Mouse (Mus musculus) left cerebral cortex, adult 8-10 months (tissue): ENCODE data around the gene Pbld1. TPM values are rescaled to one million over a fixed set of nuclear protein-coding genes. Genes with fewer than 3 reads are reported as not detected.
"Not testable (repeated sequence)": the region's sequence is repeated elsewhere in the genome, so short reads cannot be mapped to it uniquely, and the experiment has no call there.

Experiments
- DNase-seq, 2 experiments: peaks; one replicate each; pipeline ENCODE4 v3.0.0; 2022; ENCODE audit warnings: low spot score in 2 of 2
- total RNA-seq, 4 experiments: library from RNA; stranded (reverse); gene quantifications; 2 replicates each; pipeline ENCODE4 v1.2.4; 2022

Gene Pbld1
- total RNA-seq, 4 experiments from 2014 or later: 0.14 to 0.91 (median 0.30) TPM; not detected in 1

DNA sequence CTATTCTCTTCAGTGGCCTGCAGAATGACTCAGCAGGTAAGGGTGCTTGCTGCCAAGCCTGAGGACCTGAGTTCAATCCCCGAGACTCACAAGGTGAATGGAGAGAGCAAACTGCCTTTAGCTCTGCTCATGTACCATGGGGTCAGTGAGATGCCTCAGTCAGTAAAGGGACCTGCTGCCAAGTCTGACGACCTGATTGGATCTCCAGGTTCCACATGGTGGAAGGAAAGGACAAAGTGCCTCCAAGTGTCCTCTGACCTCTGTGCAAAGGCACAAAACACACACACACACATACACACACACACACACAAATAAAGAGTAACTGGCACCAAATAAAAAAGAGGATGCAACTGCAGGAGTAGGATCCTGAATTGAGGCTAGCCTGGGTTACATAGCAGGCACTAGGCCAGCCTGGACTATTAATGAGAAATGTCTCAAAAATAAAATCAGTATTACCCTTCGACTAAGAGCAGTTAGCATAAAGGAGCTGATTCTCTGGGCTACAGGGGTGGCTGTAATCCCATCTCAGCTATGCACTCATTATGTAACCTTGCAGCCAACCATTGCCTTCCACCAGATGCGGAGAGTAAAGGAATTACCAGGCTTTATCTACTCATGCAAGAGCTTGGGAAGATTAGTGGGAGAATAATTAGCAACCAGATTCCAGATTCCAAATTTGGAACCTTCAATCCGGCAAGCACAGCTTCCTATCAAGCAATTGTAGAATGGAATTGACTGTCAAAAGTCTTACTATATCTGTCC, 19.9 kb upstream of the Pbld1 start:
- no peak for DNase-seq

- no peak for DNase-seq
Measured at GRCm38 (mm10) chr10:63043154-63043553, 16.8 kb upstream of the Pbld1 start.

GRCm38 (mm10) chr10:63047751-63048150, 12.2 kb upstream of the Pbld1 start:
- no peak for DNase-seq

- no peak for DNase-seq
Measured at GRCm38 (mm10) chr10:63049106-63049505, 10.9 kb upstream of the Pbld1 start.

- no peak for DNase-seq
Measured at GRCm38 (mm10) chr10:63051267-63051666, 8.7 kb upstream of the Pbld1 start.

GRCm38 (mm10) chr10:63052011-63052410, 8.0 kb upstream of the Pbld1 start:
- DNase-seq: no peak

GRCm38 (mm10) chr10:63053007-63053406, 7.0 kb upstream of the Pbld1 start:
- no peak for DNase-seq

- DNase-seq: not testable (repeated sequence)
Measured at GRCm38 (mm10) chr10:63054071-63054470, 5.9 kb upstream of the Pbld1 start.

- no peak for DNase-seq
Measured at GRCm38 (mm10) chr10:63054586-63054985, 5.4 kb upstream of the Pbld1 start.

DNA sequence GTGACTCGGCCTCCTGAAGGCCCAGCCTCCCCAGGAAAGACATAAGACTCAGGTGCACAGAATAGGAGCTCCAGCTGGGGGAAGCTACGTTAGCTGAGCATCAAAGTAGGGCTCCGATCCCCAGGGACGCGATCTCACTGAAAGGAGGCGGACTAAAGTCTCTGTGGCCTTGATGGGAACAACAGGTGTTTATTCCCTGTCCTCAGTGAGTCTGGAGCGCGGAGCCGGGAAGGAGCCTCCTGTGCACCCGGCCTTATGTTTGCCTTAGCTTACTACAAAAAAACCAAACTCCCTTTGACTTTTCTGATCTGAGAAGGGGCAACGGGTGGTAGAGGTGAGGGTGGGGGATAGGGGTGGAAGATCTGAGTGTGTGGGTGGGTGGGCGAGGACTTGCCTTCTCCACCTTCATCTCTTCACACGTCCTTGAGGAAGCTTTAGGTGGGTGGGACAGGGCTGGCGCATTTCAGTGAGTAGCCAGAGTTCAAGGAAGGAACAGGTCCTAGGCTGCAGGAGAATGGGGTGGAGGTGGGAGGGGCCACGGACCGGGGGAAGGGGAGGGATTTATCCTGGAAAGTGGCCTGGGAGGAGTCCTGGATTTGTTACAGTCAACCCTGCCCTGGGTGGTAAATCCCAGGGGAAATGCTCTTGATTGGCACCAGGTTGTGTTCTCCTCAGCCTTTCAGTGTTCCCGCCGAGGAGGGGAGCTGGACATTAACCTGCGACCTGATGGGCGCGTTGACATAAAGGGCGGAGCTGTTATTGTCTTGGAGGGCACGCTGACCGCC, 2.8 kb upstream of the Pbld1 start:
- no peak for DNase-seq

- no peak for DNase-seq
Measured at GRCm38 (mm10) chr10:63060406-63060805, 444 bp downstream of the Pbld1 start.

GRCm38 (mm10) chr10:63061266-63061665, 1.3 kb downstream of the Pbld1 start:
- DNase-seq: no peak

DNA sequence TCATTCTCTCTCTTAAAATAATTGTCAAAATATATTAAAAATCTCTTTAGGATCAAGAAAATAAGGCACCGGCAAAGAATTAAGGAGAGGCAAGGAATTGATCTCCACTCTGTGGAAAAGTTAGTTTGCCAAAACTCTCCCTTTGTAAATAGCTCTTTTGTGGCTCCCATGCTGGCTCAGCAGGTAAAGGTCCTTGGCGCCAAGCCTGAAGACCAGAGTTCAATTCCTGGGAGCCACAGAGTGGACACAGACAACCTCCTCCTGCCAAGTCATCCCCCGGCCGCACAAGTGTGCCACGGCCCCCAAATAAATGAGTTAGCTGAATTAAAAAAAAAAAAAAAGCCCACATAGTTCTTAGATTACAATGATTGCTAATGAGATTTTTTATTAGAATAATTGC, 2.7 kb downstream of the Pbld1 start:
- DNase-seq: no peak

GRCm38 (mm10) chr10:63063365-63063764, 3.4 kb downstream of the Pbld1 start:
- DNase-seq: no peak

GRCm38 (mm10) chr10:63064516-63064915, 4.6 kb downstream of the Pbld1 start:
- no peak for DNase-seq

GRCm38 (mm10) chr10:63065561-63065960, 5.6 kb downstream of the Pbld1 start:
- DNase-seq: no peak

- DNase-seq: peak; percentile 39 to 69
Measured at GRCm38 (mm10) chr10:63065988-63066387, 6.0 kb downstream of the Pbld1 start.

GRCm38 (mm10) chr10:63086304-63086703, 26.3 kb downstream of the Pbld1 start:
- no peak for DNase-seq

DNA sequence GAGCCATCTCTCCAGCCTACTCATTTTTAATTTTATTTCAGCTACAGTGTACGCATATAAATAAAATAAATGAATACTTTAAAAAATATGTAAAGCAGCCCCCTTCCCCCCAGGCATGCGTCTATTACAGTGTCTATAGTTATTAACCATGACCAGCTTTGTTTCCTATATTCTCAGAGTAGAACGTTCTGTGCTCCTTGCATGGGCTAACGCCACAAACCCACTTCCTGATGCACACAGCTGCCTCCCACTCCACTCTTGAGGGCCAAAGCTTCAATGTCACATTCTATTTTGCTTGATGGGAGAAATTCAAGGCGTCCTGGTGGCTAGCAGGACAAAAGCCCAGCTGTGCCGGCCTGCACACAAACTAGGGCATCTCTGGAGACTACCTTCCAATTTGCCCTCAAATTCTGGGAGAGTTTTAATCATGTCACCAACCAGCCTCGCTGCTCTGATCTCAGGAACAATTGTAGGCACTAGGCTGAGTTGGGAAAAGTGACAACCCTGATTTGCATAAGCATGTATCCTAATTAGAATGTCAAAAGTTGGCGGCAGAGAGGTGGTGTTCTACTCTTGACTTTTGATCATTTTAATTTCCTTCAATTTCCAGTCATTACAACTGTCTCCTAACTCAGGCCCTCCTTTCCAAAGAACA, 29.3 kb downstream of the Pbld1 start:
- DNase-seq: peak in 1 of 2 experiments; percentile 7

GRCm38 (mm10) chr10:63089758-63090571, 30.0 kb downstream of the Pbld1 start:
- DNase-seq: peak in 1 of 2 experiments; percentile 11

DNA sequence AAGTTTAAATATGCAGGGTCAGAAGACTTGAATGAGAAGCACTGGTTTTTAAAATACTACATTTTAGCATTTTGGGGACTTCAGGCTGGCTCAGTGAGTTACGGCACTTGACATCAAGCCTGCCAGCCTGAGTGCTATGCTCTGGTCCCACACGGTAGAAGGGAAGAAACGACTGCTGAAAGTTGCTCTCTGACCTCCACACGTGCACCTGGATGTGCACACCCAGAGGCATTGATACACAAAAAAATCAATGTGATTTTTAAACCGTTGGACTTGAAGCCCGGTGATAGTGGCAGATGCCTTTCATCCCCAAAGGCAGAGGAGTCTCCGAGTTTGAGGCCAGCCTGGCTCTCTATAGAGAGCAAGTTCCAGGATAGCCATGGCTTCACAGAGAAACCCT, 32.0 kb downstream of the Pbld1 start:
- DNase-seq: no peak
